Mouse (Mus musculus) MEL (cell line): ENCODE data around the gene Tbxa2r. TPM values are rescaled to one million over a fixed set of nuclear protein-coding genes. Genes with fewer than 3 reads are reported as not detected.

Experiments
- DNase-seq: peaks from one replicate; pipeline ENCODE4 v3.0.0; 2011; ENCODE audit warnings: low read depth, low spot score
- H3K27ac ChIP-seq: 2 replicates; pipeline ENCODE4 v1.5.1; 2012; ENCODE audit warnings: low read depth, mild to moderate bottlenecking, control low read depth, low read length, moderate library complexity; ENCODE audit not compliant: control insufficient read depth
- H3K27me3 ChIP-seq, 2 experiments: fragments of 150-350 bp in 1 of 2; sonication (generic) in 1 of 2; 2 replicates each; pipeline ENCODE4 v1.6.1; 2012; ENCODE audit warnings: low read length in 2 of 2, mild to moderate bottlenecking in 2 of 2, improper control_type of control experiment in 1 of 2, moderate library complexity in 1 of 2; ENCODE audit not compliant: insufficient read depth in 2 of 2, control insufficient read depth in 1 of 2
- H3K36me3 ChIP-seq, 2 experiments: 2 replicates each; pipeline ENCODE4 v1.6.1; 2012 to 2014; ENCODE audit warnings: low read length in 2 of 2, improper control_type of control experiment in 1 of 2, inconsistent platforms in 1 of 2, mild to moderate bottlenecking in 1 of 2; ENCODE audit not compliant: insufficient read depth in 2 of 2, control insufficient read depth in 1 of 2
- H3K4me1 ChIP-seq, 2 experiments: fragments of 150-350 bp in 1 of 2; sonication (generic) in 1 of 2; 2 replicates each; pipeline ENCODE4 v1.6.1; 2012; ENCODE audit warnings: low read length in 2 of 2, improper control_type of control experiment in 1 of 2, mild to moderate bottlenecking in 1 of 2; ENCODE audit not compliant: insufficient read depth in 2 of 2, control insufficient read depth in 1 of 2
- H3K4me3 ChIP-seq, 2 experiments: fragments of 150-350 bp in 1 of 2; sonication (generic) in 1 of 2; 2 replicates each; pipeline ENCODE4 v1.5.1; 2012; ENCODE audit warnings: low read depth in 2 of 2, low read length in 2 of 2, mild to moderate bottlenecking in 2 of 2, moderate library complexity in 2 of 2, control low read depth in 1 of 2, improper control_type of control experiment in 1 of 2; ENCODE audit not compliant: control insufficient read depth in 1 of 2, insufficient read depth in 1 of 2
- H3K79me2 ChIP-seq: 2 replicates; pipeline ENCODE4 v1.6.1; 2012; ENCODE audit warnings: mild to moderate bottlenecking, low read length, moderate library complexity; ENCODE audit not compliant: control insufficient read depth, poor library complexity, insufficient read depth
- H3K9ac ChIP-seq: 2 replicates; pipeline ENCODE4 v1.6.1; 2012; ENCODE audit warnings: low read depth, mild to moderate bottlenecking, control low read depth, low read length, moderate library complexity; ENCODE audit not compliant: control insufficient read depth, poor library complexity, severe bottlenecking
- H3K9me3 ChIP-seq: fragments of 150-350 bp; sonication (generic); replicated peaks from 2 replicates; pipeline ENCODE4 v1.6.1; 2012; ENCODE audit warnings: mild to moderate bottlenecking, low read length, improper control_type of control experiment, moderate library complexity; ENCODE audit not compliant: insufficient read depth
- BHLHE40 ChIP-seq: IDR thresholded peaks from 2 replicates; pipeline ENCODE4 v1.6.1; 2012; ENCODE audit warnings: low read depth, mild to moderate bottlenecking, inconsistent platforms, low read length, improper control_type of control experiment, borderline replicate concordance
- CTCF ChIP-seq, 3 experiments: IDR thresholded peaks in 2 of 3; conservative IDR thresholded peaks in 1 of 3; 2 replicates each; pipeline ENCODE4 v1.5.1; 2011 to 2012; ENCODE audit warnings: low read length in 3 of 3, low read depth in 2 of 3, mild to moderate bottlenecking in 2 of 3, improper control_type of control experiment in 1 of 3, inconsistent platforms in 1 of 3, mixed read lengths in 1 of 3, moderate library complexity in 1 of 3; ENCODE audit not compliant: control insufficient read depth in 1 of 3, insufficient read depth in 1 of 3, poor library complexity in 1 of 3, severe bottlenecking in 1 of 3
- E2F4 ChIP-seq: IDR thresholded peaks from 2 replicates; pipeline ENCODE4 v1.6.1; 2011; ENCODE audit warnings: low read depth, low read length, improper control_type of control experiment, borderline replicate concordance
- EP300 ChIP-seq, 2 experiments: IDR thresholded peaks; 2 replicates each; pipeline ENCODE4 v1.6.1; 2011; ENCODE audit warnings: improper control_type of control experiment in 2 of 2, low read length in 2 of 2, low read depth in 1 of 2, mild to moderate bottlenecking in 1 of 2
- GABPA ChIP-seq: IDR thresholded peaks from 2 replicates; pipeline ENCODE4 v1.6.1; 2012; ENCODE audit warnings: low read depth, mild to moderate bottlenecking, inconsistent platforms, low read length, improper control_type of control experiment, moderate library complexity
- GATA1 ChIP-seq: IDR thresholded peaks from 2 replicates; pipeline ENCODE4 v1.6.1; 2011; ENCODE audit warnings: low read depth, low read length, improper control_type of control experiment
- JUND ChIP-seq: IDR thresholded peaks from 2 replicates; pipeline ENCODE4 v1.6.1; 2011; ENCODE audit warnings: low read depth, mild to moderate bottlenecking, improper control_type of control experiment, low read length
- MAX ChIP-seq: IDR thresholded peaks from 2 replicates; pipeline ENCODE4 v1.6.1; 2011; ENCODE audit warnings: low read length, improper control_type of control experiment
- MAZ ChIP-seq: IDR thresholded peaks from 2 replicates; pipeline ENCODE4 v1.6.1; 2012; ENCODE audit warnings: low read depth, mild to moderate bottlenecking, inconsistent platforms, low read length, improper control_type of control experiment
- MEF2A ChIP-seq: IDR thresholded peaks from 2 replicates; pipeline ENCODE4 v1.6.1; 2014; ENCODE audit warnings: low read depth, mild to moderate bottlenecking, inconsistent platforms, low read length, improper control_type of control experiment; ENCODE audit not compliant: poor library complexity, insufficient replicate concordance, severe bottlenecking; ENCODE audit errors: extremely low read depth
- MYB ChIP-seq: IDR thresholded peaks from 2 replicates; pipeline ENCODE4 v1.6.1; 2011; ENCODE audit warnings: mild to moderate bottlenecking, low read depth, low read length, improper control_type of control experiment
- POLR2A ChIP-seq, 2 experiments: IDR thresholded peaks; 2 replicates each; pipeline ENCODE4 v1.6.1; 2011 to 2012; ENCODE audit warnings: low read length in 2 of 2, mild to moderate bottlenecking in 2 of 2, control low read depth in 1 of 2, improper control_type of control experiment in 1 of 2, low read depth in 1 of 2, moderate library complexity in 1 of 2; ENCODE audit not compliant: control insufficient read depth in 1 of 2, insufficient read depth in 1 of 2, poor library complexity in 1 of 2
- TCF12 ChIP-seq: IDR thresholded peaks from 2 replicates; pipeline ENCODE4 v1.6.1; 2014; ENCODE audit warnings: low read depth, mild to moderate bottlenecking, inconsistent platforms, low read length, improper control_type of control experiment, moderate library complexity
- ZKSCAN1 ChIP-seq: IDR thresholded peaks from 2 replicates; pipeline ENCODE4 v1.6.1; 2012; ENCODE audit warnings: low read depth, mild to moderate bottlenecking, inconsistent platforms, low read length, improper control_type of control experiment, moderate library complexity
- ZMIZ1 ChIP-seq: IDR thresholded peaks from 2 replicates; pipeline ENCODE4 v1.6.1; 2012; ENCODE audit warnings: low read depth, mild to moderate bottlenecking, inconsistent platforms, low read length, improper control_type of control experiment, moderate library complexity
- ZNF384 ChIP-seq: IDR thresholded peaks from 2 replicates; pipeline ENCODE4 v1.6.1; 2012; ENCODE audit warnings: low read depth, mild to moderate bottlenecking, inconsistent platforms, low read length, improper control_type of control experiment
- polyA plus RNA-seq, 2 experiments: library from polyadenylated mRNA; stranded (reverse) in 1 of 2; unstranded in 1 of 2; fragments of >175 nt in 1 of 2; fragments of >200 nt in 1 of 2; gene quantifications; 2 replicates each; pipeline versions ENCODE4 v1.2.1 to v1.2.4; 2012; ENCODE audit warnings: low replicate concordance in 2 of 2, low read depth in 1 of 2; ENCODE audit not compliant: insufficient read length in 2 of 2, insufficient read depth in 1 of 2, missing spikeins in 1 of 2
- total RNA-seq: library from RNA; depleted of rRNA; stranded (reverse); fragments of 300-350 nt; gene quantifications from 2 replicates; pipeline ENCODE4 v1.2.3, GENCODE M21; 2012

Gene Tbxa2r
- total and polyA plus RNA-seq, 3 experiments = 0.31 TPM; not detected in 2

DNA sequence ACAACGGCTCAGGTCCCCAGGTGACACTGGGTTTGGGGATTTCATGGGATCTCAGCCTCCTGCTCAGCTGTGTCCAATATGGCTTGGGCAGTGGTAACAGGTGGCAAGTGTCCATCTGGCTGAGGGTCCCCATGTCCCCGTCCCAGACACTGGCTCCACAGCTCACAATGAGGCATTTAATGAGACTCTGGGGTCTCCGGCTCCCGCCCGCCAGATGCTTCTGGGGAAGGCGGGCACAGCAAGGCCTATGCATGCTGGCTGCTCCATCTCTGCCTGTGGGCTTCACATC, 38.6 kb downstream of the Tbxa2r start:
- H3K79me2 ChIP-seq = no peaks in the 10 kb centered on the region
- no peak for TF ChIP-seq TCF12
- no peak for TF ChIP-seq CTCF (IDR thresholded peaks at IDR 0.05 in 2 of 3, conservative IDR thresholded peaks at IDR 0.05 in 1 of 3; ENCODE audit: control insufficient read depth in 1 of 3, insufficient read depth in 1 of 3, low read depth in 2 of 3, low read length in 3 of 3, poor library complexity in 1 of 3, severe bottlenecking in 1 of 3)
- TF ChIP-seq JUND = no peak
- no peak for TF ChIP-seq MAZ
- TF ChIP-seq BHLHE40 = no peak
- no peak for TF ChIP-seq ZKSCAN1
- TF ChIP-seq E2F4 = no peak
- no peak for TF ChIP-seq MEF2A
- no peaks in the 10 kb centered on the region for H3K27me3 ChIP-seq
- no peak overlapping the region for H3K9ac ChIP-seq
- H3K36me3 ChIP-seq = 0 out of 4 replicates have a peak, but pooled peaks cover 0 to 3% of the 10 kb centered on the region in 2 experiments
- H3K4me3 ChIP-seq = no peak overlapping the region
- peaks cover 0 to 5% of the 10 kb centered on the region in 2 experiments; a peak in 1 of 4 replicates for H3K4me1 ChIP-seq
- H3K9me3 ChIP-seq = no peaks in the 10 kb centered on the region
- H3K27ac ChIP-seq = no peak overlapping the region
- no peak for DNase-seq

DNA sequence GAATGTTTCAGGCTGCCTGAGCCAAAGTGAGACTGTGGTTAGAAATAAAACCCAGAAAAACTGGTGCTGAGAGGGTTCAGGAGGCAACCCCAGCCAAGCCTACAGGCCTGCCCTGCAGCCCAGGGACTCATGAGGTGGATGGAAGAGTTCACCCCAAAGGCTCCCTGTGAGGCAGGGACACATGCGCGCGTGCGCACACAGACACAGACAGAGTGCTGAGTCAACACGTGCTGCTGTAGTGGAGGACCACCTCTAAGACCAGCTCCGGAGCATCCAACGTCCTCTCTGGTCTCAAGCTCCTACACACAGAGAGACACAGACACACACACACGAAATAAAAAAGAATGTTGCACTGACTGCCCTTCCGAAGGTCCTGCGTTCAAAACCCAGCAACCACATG, 46.8 kb downstream of the Tbxa2r start:
- no peaks in the 10 kb centered on the region for H3K9me3 ChIP-seq
- H3K27ac ChIP-seq = no peak overlapping the region
- H3K4me1 ChIP-seq = peaks cover 18 to 27% of the 10 kb centered on the region in 2 experiments
- no peak for DNase-seq
- TF ChIP-seq POLR2A (IDR thresholded peaks at IDR 0.05; ENCODE audit: control insufficient read depth in 1 of 2, insufficient read depth in 1 of 2, low read depth in 1 of 2, low read length in 2 of 2, poor library complexity in 1 of 2) (no peak), GATA1 (no peak), EP300 (IDR thresholded peaks at IDR 0.05; ENCODE audit: low read depth in 1 of 2, low read length in 2 of 2) (no peak), ZNF384 (no peak), ZMIZ1 (no peak), MYB (no peak), GABPA (no peak), MAX (no peak)
- peaks cover 5 to 25% of the 10 kb centered on the region in 2 experiments for H3K36me3 ChIP-seq
- no peak overlapping the region for H3K9ac ChIP-seq
- no peak overlapping the region for H3K4me3 ChIP-seq
- no peaks in the 10 kb centered on the region for H3K27me3 ChIP-seq
- H3K79me2 ChIP-seq = peaks cover 35% of the 10 kb centered on the region
